Mouse (Mus musculus): ENCODE results near the gene Dusp23. TPM values are rescaled to one million over a fixed set of nuclear protein-coding genes. Genes with fewer than 3 reads are reported as not detected.

Gene Dusp23
- polyA plus RNA-seq, 1 experiment from 2014 or later = 6.2 TPM

DNA sequence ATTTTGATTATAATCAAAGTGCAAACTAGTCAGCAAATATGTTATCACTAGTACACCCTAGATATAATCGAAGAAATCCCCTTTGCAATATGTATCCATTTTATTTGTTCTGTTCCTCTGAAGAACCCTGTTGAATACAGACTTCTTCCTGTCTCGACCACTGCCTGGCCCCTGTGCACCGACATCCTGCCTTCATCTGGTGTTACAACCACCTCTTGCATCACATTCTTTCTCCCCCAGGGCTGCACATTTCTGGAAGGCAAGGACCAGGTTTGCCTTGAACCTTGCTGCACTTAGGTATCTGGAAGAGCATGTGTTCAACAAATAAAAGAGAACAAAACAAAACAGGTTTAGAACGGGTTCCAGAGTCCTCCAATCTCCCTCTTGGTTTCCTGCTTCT, 17.4 kb downstream of the Dusp23 start:
- Histone ChIP-seq H3K27ac (ENCODE audit: low read length) (no peak overlapping the region), H3K4me3 (replicated peaks; ENCODE audit: low read length) (no peak overlapping the region), H3K9me3 (ENCODE audit: control insufficient read depth, low read length) (no peaks in the 10 kb centered on the region), H3K27me3 (replicated peaks; ENCODE audit: control insufficient read depth, insufficient read depth, low read length) (no peaks in the 10 kb centered on the region), H3K4me1 (replicated peaks; ENCODE audit: control insufficient read depth, insufficient read depth, low read length) (peaks cover 11% of the 10 kb centered on the region), H3K9ac (replicated peaks; ENCODE audit: low read depth, low read length) (no peak overlapping the region), H3K36me3 (ENCODE audit: control insufficient read depth, insufficient read depth) (no peaks in the 10 kb centered on the region), H3K4me2 (ENCODE audit: low read length) (no peak overlapping the region)
- 89% methylated on average over 4 of the region's 4 CpGs for WGBS
- no peak for ATAC-seq

DNA sequence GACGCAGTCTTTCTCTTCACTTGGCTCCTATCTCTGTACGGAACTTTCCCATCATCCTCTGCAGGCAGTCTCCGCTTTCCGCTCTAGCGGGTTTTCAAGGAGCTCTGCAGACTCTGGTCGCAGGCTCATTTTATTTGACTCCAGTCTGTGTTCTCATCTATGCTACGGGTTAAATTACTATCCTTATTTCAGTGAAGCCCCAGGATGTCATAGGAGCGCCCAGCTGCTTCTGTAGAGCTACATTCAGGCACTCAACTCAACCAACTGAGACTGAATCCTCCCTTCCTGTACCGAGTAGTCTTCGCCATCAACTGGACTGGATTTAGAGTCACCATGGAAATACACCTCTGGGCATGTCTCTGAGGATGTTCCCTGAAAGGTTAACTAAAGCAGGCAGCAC, 18.1 kb downstream of the Dusp23 start:
- Histone ChIP-seq H3K9ac (replicated peaks; ENCODE audit: low read depth, low read length) (no peak overlapping the region), H3K36me3 (ENCODE audit: control insufficient read depth, insufficient read depth) (no peaks in the 10 kb centered on the region), H3K9me3 (ENCODE audit: control insufficient read depth, low read length) (no peaks in the 10 kb centered on the region), H3K27me3 (replicated peaks; ENCODE audit: control insufficient read depth, insufficient read depth, low read length) (no peaks in the 10 kb centered on the region), H3K27ac (ENCODE audit: low read length) (no peak overlapping the region), H3K4me3 (replicated peaks; ENCODE audit: low read length) (no peak overlapping the region), H3K4me2 (ENCODE audit: low read length) (no peak overlapping the region), H3K4me1 (replicated peaks; ENCODE audit: control insufficient read depth, insufficient read depth, low read length) (peaks cover 11% of the 10 kb centered on the region)
- no peak for ATAC-seq
- WGBS = 81% methylated on average over 10 of the region's 10 CpGs

DNA sequence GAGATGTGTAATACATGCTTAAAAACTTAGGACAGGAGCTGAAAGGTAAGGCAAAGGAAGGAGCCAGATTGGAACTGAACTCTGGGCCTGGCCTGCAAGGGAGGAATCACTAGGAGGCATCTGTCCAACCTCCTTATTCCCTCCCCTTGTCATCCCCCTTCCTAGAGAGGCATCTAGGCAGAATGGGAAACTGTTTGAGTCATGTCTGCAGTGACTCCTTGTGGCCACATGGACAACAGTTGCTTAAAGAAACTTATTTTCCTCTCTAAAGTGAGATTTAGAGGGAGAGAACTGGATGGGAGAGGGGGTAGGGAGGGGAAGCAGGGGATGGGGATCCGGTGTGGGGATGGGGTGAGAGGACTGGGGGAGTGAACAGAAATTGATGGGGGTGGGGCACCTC, 20.0 kb downstream of the Dusp23 start:
- Histone ChIP-seq H3K9me3 (ENCODE audit: control insufficient read depth, low read length) (no peaks in the 10 kb centered on the region), H3K4me3 (replicated peaks; ENCODE audit: low read length) (no peak overlapping the region), H3K27me3 (replicated peaks; ENCODE audit: control insufficient read depth, insufficient read depth, low read length) (no peaks in the 10 kb centered on the region), H3K4me1 (replicated peaks; ENCODE audit: control insufficient read depth, insufficient read depth, low read length) (peaks cover 11% of the 10 kb centered on the region), H3K27ac (ENCODE audit: low read length) (no peak overlapping the region), H3K9ac (replicated peaks; ENCODE audit: low read depth, low read length) (no peak overlapping the region), H3K4me2 (ENCODE audit: low read length) (no peak overlapping the region), H3K36me3 (ENCODE audit: control insufficient read depth, insufficient read depth) (no peaks in the 10 kb centered on the region)
- no peak for ATAC-seq
- 78% methylated on average over 1 of the region's 1 CpGs for WGBS

DNA sequence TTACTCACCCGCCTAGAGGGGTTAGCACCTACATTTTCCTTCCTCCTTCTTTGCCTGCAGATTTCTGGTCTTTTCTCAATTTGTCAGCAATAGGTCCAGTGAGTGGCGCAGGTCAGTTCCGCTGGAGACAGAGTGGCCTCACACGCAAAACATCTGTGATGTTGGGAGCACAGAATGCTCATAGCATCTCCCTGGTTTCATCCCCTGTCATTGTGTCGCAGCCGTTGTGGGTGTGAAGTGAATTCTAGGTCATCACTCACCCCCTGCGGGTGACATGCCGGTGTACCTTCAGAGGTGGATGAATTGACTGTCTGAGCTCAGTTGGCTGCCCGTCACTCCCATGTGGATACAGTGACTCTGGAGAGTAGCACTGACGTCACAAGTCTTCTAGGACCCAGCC, 21.5 kb downstream of the Dusp23 start:
- Histone ChIP-seq H3K4me1 (replicated peaks; ENCODE audit: control insufficient read depth, insufficient read depth, low read length) (no peaks in the 10 kb centered on the region), H3K9ac (replicated peaks; ENCODE audit: low read depth, low read length) (no peak overlapping the region), H3K9me3 (ENCODE audit: control insufficient read depth, low read length) (no peaks in the 10 kb centered on the region), H3K4me2 (ENCODE audit: low read length) (no peak overlapping the region), H3K36me3 (ENCODE audit: control insufficient read depth, insufficient read depth) (no peaks in the 10 kb centered on the region), H3K27me3 (replicated peaks; ENCODE audit: control insufficient read depth, insufficient read depth, low read length) (no peaks in the 10 kb centered on the region), H3K27ac (ENCODE audit: low read length) (no peak overlapping the region), H3K4me3 (replicated peaks; ENCODE audit: low read length) (no peak overlapping the region)
- WGBS = 87% methylated on average over 10 of the region's 10 CpGs
- no peak for ATAC-seq

DNA sequence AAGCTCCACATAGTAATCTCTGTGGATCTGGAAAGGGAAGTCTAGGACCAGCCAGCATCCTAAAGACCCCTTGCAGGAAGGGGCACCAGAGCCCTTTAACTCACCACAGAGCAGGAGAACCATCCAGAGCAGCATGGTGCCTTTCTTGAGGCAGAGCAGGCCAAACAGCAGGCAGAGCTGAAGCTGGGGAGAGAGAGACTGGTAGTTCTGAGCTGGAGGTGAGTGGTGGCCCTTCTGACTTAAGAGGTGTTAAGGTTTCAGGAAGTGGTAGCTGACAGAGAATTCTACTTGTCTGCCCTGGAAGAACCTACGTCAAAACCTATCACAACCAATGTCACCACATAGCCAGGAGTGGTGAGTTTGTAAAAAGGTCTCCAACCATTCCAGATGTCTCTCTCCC, 30.4 kb downstream of the Dusp23 start, which contains the start of gene Fcrl6:
Gene Fcrl6, minus strand, starts transcription at position 226 of the 400 bp plus-strand sequence.
- no peaks in the 10 kb centered on the region for H3K36me3 ChIP-seq (ENCODE audit: control insufficient read depth, insufficient read depth)
- no peak for ATAC-seq
- no peaks in the 10 kb centered on the region for H3K27me3 ChIP-seq (replicated peaks; ENCODE audit: control insufficient read depth, insufficient read depth, low read length)
- no peaks in the 10 kb centered on the region for H3K4me1 ChIP-seq (replicated peaks; ENCODE audit: control insufficient read depth, insufficient read depth, low read length)
- H3K4me3 ChIP-seq (replicated peaks; ENCODE audit: low read length) = no peak within 1 kb of the TSS
- H3K9ac ChIP-seq (replicated peaks; ENCODE audit: low read depth, low read length) = no peak within 1 kb of the TSS
- 72% methylated on average over 1 of the region's 1 CpGs for WGBS
- H3K9me3 ChIP-seq (ENCODE audit: control insufficient read depth, low read length) = no peaks in the 10 kb centered on the region
- H3K27ac ChIP-seq (ENCODE audit: low read length) = no peak within 1 kb of the TSS
- H3K4me2 ChIP-seq (ENCODE audit: low read length) = no peak within 1 kb of the TSS

DNA sequence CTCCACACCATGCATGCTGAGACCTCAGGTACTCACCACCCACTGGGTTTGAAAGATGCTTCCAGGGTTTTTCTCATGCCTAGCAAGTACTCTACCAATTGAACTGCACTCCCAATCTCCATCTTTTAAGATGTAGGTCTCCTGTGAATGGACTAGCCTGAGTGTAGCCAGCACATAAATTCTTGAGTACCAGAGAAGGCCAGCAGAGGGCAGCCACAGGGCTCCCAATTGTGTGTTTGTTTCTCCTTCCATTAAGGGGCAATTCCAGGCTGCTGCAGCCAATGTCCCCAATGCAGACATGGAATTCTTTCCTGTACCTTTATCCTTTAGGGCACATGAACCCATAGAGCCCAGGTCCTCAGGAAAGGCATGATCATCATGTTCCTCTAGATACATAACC, 38.3 kb downstream of the Dusp23 start:
- no peak for ATAC-seq
- H3K4me2 ChIP-seq (ENCODE audit: low read length) = no peak overlapping the region
- H3K27ac ChIP-seq (ENCODE audit: low read length) = no peak overlapping the region
- no peaks in the 10 kb centered on the region for H3K4me1 ChIP-seq (replicated peaks; ENCODE audit: control insufficient read depth, insufficient read depth, low read length)
- no peaks in the 10 kb centered on the region for H3K36me3 ChIP-seq (ENCODE audit: control insufficient read depth, insufficient read depth)
- no peaks in the 10 kb centered on the region for H3K9me3 ChIP-seq (ENCODE audit: control insufficient read depth, low read length)
- H3K9ac ChIP-seq (replicated peaks; ENCODE audit: low read depth, low read length) = no peak overlapping the region
- no peak overlapping the region for H3K4me3 ChIP-seq (replicated peaks; ENCODE audit: low read length)
- no peaks in the 10 kb centered on the region for H3K27me3 ChIP-seq (replicated peaks; ENCODE audit: control insufficient read depth, insufficient read depth, low read length)

DNA sequence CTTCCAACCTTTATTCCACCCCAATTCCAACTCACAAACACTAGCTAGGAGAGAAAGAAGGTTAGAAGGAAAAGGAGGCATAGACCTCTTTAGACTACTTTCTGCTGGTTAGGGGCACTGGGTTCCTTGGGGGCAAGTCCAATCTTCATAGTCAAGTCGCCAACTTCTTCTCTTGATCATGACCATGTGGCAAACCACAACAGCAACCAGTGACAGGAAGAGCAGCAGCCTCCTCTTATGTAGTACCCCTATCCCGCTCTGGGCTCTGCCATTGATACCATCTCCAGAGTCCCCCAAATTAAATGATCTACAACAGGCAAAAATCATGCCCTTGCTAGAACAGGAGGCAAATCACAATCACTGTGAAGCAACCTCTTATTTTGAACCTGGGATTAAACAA, 38.8 kb downstream of the Dusp23 start:
- H3K4me3 ChIP-seq (replicated peaks; ENCODE audit: low read length) = no peak overlapping the region
- no peaks in the 10 kb centered on the region for H3K4me1 ChIP-seq (replicated peaks; ENCODE audit: control insufficient read depth, insufficient read depth, low read length)
- no peak overlapping the region for H3K9ac ChIP-seq (replicated peaks; ENCODE audit: low read depth, low read length)
- no peaks in the 10 kb centered on the region for H3K27me3 ChIP-seq (replicated peaks; ENCODE audit: control insufficient read depth, insufficient read depth, low read length)
- 82% methylated on average over 2 of the region's 2 CpGs for WGBS
- no peak overlapping the region for H3K4me2 ChIP-seq (ENCODE audit: low read length)
- no peaks in the 10 kb centered on the region for H3K36me3 ChIP-seq (ENCODE audit: control insufficient read depth, insufficient read depth)
- no peaks in the 10 kb centered on the region for H3K9me3 ChIP-seq (ENCODE audit: control insufficient read depth, low read length)
- ATAC-seq = no peak
- H3K27ac ChIP-seq (ENCODE audit: low read length) = no peak overlapping the region

DNA sequence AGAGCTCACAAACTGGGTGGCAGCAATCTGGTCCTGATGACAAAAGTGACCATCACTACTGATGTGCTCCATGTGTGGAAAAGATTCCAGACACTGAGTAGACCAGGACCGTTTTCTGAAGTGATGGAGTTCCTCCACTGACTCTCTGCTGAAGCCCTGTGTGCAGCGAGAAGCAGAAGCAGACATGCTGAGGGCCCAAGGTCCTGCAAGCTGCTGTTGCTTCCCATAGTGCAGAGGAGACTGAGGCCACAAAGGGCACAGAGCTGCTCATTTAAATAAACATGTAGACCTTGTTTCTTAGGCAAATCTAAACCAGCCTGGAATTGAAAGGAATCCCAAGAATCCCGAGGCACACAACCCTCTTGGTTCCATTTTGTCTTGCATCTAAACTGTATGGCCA, 39.4 kb downstream of the Dusp23 start:
- no peak overlapping the region for H3K4me3 ChIP-seq (replicated peaks; ENCODE audit: low read length)
- no peaks in the 10 kb centered on the region for H3K4me1 ChIP-seq (replicated peaks; ENCODE audit: control insufficient read depth, insufficient read depth, low read length)
- H3K9ac ChIP-seq (replicated peaks; ENCODE audit: low read depth, low read length) = no peak overlapping the region
- ATAC-seq = no peak
- no peaks in the 10 kb centered on the region for H3K27me3 ChIP-seq (replicated peaks; ENCODE audit: control insufficient read depth, insufficient read depth, low read length)
- H3K9me3 ChIP-seq (ENCODE audit: control insufficient read depth, low read length) = no peaks in the 10 kb centered on the region
- H3K36me3 ChIP-seq (ENCODE audit: control insufficient read depth, insufficient read depth) = no peaks in the 10 kb centered on the region
- no peak overlapping the region for H3K27ac ChIP-seq (ENCODE audit: low read length)
- no peak overlapping the region for H3K4me2 ChIP-seq (ENCODE audit: low read length)
- WGBS = 77% methylated on average over 3 of the region's 3 CpGs

DNA sequence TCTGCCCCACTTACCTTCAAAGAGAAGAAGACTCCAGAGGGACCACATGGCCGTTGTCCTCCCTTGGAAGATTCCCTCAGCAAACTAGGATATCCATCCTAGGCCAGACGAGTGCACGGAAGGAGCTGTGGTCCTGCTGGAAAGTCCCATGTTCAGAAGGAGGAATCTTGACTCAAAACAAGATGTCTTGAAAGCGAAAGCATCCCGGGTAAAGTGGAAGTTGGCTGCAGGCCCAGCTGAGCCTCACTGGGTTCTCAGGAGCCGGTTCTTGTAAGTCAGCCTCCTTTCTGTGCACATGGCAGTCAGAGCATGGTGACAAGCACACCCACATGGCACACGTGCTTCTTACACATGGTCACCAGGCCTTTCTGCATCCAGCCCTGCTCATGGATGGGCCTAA, 42.4 kb downstream of the Dusp23 start, which contains the start of gene Slamf8:
Gene Slamf8, minus strand, starts transcription at position 184 of the 400 bp plus-strand sequence.
- no peaks in the 10 kb centered on the region for H3K9me3 ChIP-seq (ENCODE audit: control insufficient read depth, low read length)
- no peak within 1 kb of the TSS for H3K9ac ChIP-seq (replicated peaks; ENCODE audit: low read depth, low read length)
- no peak within 1 kb of the TSS for H3K27ac ChIP-seq (ENCODE audit: low read length)
- H3K27me3 ChIP-seq (replicated peaks; ENCODE audit: control insufficient read depth, insufficient read depth, low read length) = no peaks in the 10 kb centered on the region
- WGBS = 77% methylated on average over 7 of the region's 7 CpGs
- H3K4me2 ChIP-seq (ENCODE audit: low read length) = no peak within 1 kb of the TSS
- H3K36me3 ChIP-seq (ENCODE audit: control insufficient read depth, insufficient read depth) = no peaks in the 10 kb centered on the region
- ATAC-seq = no peak
- H3K4me1 ChIP-seq (replicated peaks; ENCODE audit: control insufficient read depth, insufficient read depth, low read length) = peaks cover 12% of the 10 kb centered on the region
- no peak within 1 kb of the TSS for H3K4me3 ChIP-seq (replicated peaks; ENCODE audit: low read length)

All from forebrain, embryonic 16.5 days (tissue).